9 mouse cellular contexts compared by ENCODE assay signal in the genomic region with DNA sequence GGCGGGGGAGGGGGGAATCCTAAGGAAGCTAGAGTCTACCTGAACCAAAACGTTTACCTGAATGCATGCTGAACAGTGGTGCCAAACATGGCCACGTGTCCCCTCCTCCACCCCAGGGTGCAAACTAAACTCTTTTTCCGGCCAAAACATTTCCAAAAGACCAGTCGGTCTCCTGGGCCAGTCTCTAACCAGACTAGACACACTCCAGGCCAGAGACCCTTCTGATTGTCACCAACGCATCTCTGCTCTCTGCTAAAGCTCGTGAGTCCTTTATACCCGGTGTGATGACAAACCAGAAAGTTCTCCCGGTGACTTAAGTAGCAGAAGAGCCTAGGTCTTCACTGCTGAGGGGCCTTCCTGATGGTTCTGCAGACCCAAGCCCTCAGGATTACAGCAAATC. TPM values are rescaled to one million over a fixed set of nuclear protein-coding genes. Genes with fewer than 3 reads are reported as not detected.
DNase-seq lines count a peak whose midpoint lies in the region; ATAC-seq and TF ChIP-seq lines count a peak whose summit lies in the region.
"Had no signal": no experiment of that assay in that cellular context is flagged by ENCODE, and none has a peak within 500 bp of the region (broad histone marks: within the 10 kb centered on the region; RNA-seq: fewer than 3 reads in every experiment).

No protein-coding gene starts in this region.

- peak overlapping the region; percentile 94 for H3K4me2 ChIP-seq in limb, embryonic 14.5 days (replicated peaks; ENCODE audit: low read depth, low read length, severe bottlenecking)
- H3K4me2 ChIP-seq in stomach, embryonic 16.5 days (ENCODE audit: low read depth, low read length) = peak overlapping the region; percentile 90

- peak overlapping the region; percentile 100 for H3K9ac ChIP-seq in limb, embryonic 14.5 days (ENCODE audit: low read depth, low read length, severe bottlenecking)
- peak overlapping the region; percentile 100 for H3K9ac ChIP-seq in stomach, embryonic 16.5 days (ENCODE audit: low read length)

- H3K27me3 ChIP-seq in erythroblast, embryonic 14.5 days (ENCODE audit: control insufficient read depth) = peaks cover 3% of the 10 kb centered on the region; the same call in 1 of the 2 replicates
- H3K27me3 ChIP-seq in megakaryocyte, embryonic 14.5 days (replicated peaks) = no peaks in the 10 kb centered on the region
- H3K27me3 ChIP-seq in limb, embryonic 14.5 days (ENCODE audit: control insufficient read depth, insufficient read depth, low read length) = no peaks in the 10 kb centered on the region
- no peaks in the 10 kb centered on the region for H3K27me3 ChIP-seq in stomach, embryonic 16.5 days (ENCODE audit: control insufficient read depth, insufficient read depth, low read length)

- H3K27ac ChIP-seq in limb, embryonic 14.5 days (replicated peaks; ENCODE audit: low read depth, low read length) = no peak overlapping the region
- H3K27ac ChIP-seq in stomach, embryonic 16.5 days (ENCODE audit: low read length) = peak overlapping the region; percentile 100

- no peak for DNase-seq in limb, embryonic 14.5 days (ENCODE audit: low spot score)
- DNase-seq in thymus, postnatal 36 days = no peak
- DNase-seq in left cerebral cortex, postnatal 14 days (ENCODE audit: low spot score in 2 of 2) = no peak
- DNase-seq: kidney, adult 9 months had no signal

- H3K36me3 ChIP-seq in erythroblast, embryonic 14.5 days (ENCODE audit: control insufficient read depth) = peaks cover 35% of the 10 kb centered on the region
- H3K36me3 ChIP-seq in megakaryocyte, embryonic 14.5 days (replicated peaks; ENCODE audit: low read length) = peaks cover 47% of the 10 kb centered on the region
- H3K36me3 ChIP-seq in limb, embryonic 14.5 days (ENCODE audit: control insufficient read depth, insufficient read depth, low read length) = peaks cover 42% of the 10 kb centered on the region
- peaks cover 18% of the 10 kb centered on the region for H3K36me3 ChIP-seq in stomach, embryonic 16.5 days (ENCODE audit: control insufficient read depth, insufficient read depth, low read length)

- peaks cover 66% of the 10 kb centered on the region for H3K4me1 ChIP-seq in erythroblast, embryonic 14.5 days (ENCODE audit: control insufficient read depth)
- H3K4me1 ChIP-seq in megakaryocyte, embryonic 14.5 days = peaks cover 76% of the 10 kb centered on the region
- peaks cover 40% of the 10 kb centered on the region for H3K4me1 ChIP-seq in limb, embryonic 14.5 days (ENCODE audit: control insufficient read depth, insufficient read depth, low read length)
- H3K4me1 ChIP-seq in stomach, embryonic 16.5 days (ENCODE audit: control insufficient read depth, insufficient read depth, low read length) = peaks cover 50% of the 10 kb centered on the region

- no peaks in the 10 kb centered on the region for H3K9me3 ChIP-seq in erythroblast, embryonic 14.5 days (ENCODE audit: control insufficient read depth, low read length)
- no peaks in the 10 kb centered on the region for H3K9me3 ChIP-seq in megakaryocyte, embryonic 14.5 days
- no peaks in the 10 kb centered on the region for H3K9me3 ChIP-seq in limb, embryonic 14.5 days (ENCODE audit: control insufficient read depth, low read length)
- no peaks in the 10 kb centered on the region for H3K9me3 ChIP-seq in stomach, embryonic 16.5 days (replicated peaks; ENCODE audit: control insufficient read depth, low read length)

- TF ChIP-seq POLR2A in limb, embryonic 14.5 days (IDR thresholded peaks at IDR 0.05; ENCODE audit: borderline replicate concordance, extremely low read depth, insufficient read depth, insufficient read length) = no peak

- 54% methylated on average over 9 of the region's 9 CpGs for WGBS in limb, embryonic 14.5 days
- 32% methylated on average over 9 of the region's 9 CpGs for WGBS in stomach, embryonic 16.5 days

- ATAC-seq in erythroblast, adult 5-6 weeks (replicated peaks; ENCODE audit: low FRiP score, poor library complexity, severe bottlenecking) = no peak
- ATAC-seq in megakaryocyte, adult 5-6 weeks (ENCODE audit: poor library complexity, severe bottlenecking) = no peak
- ATAC-seq in limb, embryonic 14.5 days (ENCODE audit: low FRiP score, low read depth) = no peak
- ATAC-seq in stomach, embryonic 16.5 days (ENCODE audit: insufficient read depth, low FRiP score) = no peak

- H3K4me3 ChIP-seq in erythroblast, embryonic 14.5 days (replicated peaks) = peak overlapping the region; percentile 77
- peak overlapping the region; percentile 94 for H3K4me3 ChIP-seq in megakaryocyte, embryonic 14.5 days (replicated peaks)
- H3K4me3 ChIP-seq in limb, embryonic 14.5 days (replicated peaks; ENCODE audit: low read length) = peak overlapping the region; percentile 98
- H3K4me3 ChIP-seq in stomach, embryonic 16.5 days (replicated peaks; ENCODE audit: low read length) = peak overlapping the region; percentile 91

- intact Hi-C loops in left cerebral cortex, postnatal 14 days (cut with DNase I) = no loop called here

RNA-seq across cellular contexts. Expression of gene Ptov1, which starts 1.8 kb away (rescaled TPM):
- polyA plus RNA-seq in erythroblast, embryonic 14.5 days (2012) = 7.3 and 8.9 TPM in 2 replicates
- total RNA-seq in erythroblast, adult 5-6 weeks (2015; ENCODE audit: low replicate concordance) = 6.9 and 8.1 TPM in 2 replicates
- total RNA-seq in erythroblast, adult 5-6 weeks (2017; ENCODE audit: low replicate concordance) = 8.8 and 12.1 TPM in 2 replicates
- polyA plus RNA-seq in megakaryocyte, embryonic 14.5 days (2012; ENCODE audit: insufficient read depth, low replicate concordance) = 191 and 368 TPM in 2 replicates
- 21.3 and 29.0 TPM in 2 replicates for total RNA-seq in megakaryocyte, adult 5-6 weeks (2015)
- 5.9 and 8.7 TPM in 2 replicates for total RNA-seq in megakaryocyte, adult 5-6 weeks (2017)
- polyA plus RNA-seq in limb, embryonic 14.5 days (2012; rRNA removed) = 751 and 1,065 TPM in 2 replicates
- polyA plus RNA-seq in limb, embryonic 14.5 days (2014; fragmentation: Nextera tagmentation; extraction: Ambion mirVana) = 471 and 513 TPM in 2 replicates
- 150 and 156 TPM in 2 replicates for polyA plus RNA-seq in stomach, embryonic 16.5 days (2015; fragmentation: Nextera tagmentation; extraction: Ambion mirVana)
- 100 to 1,000 TPM; 263 to 271 TPM for total RNA-seq in left cerebral cortex, postnatal 14 days (2021)

RNA-seq across cellular contexts. Expression of gene Pnkp, which starts 10.9 kb away (rescaled TPM):
- polyA plus RNA-seq in erythroblast, embryonic 14.5 days (2012) = 4.5 and 5.5 TPM in 2 replicates
- total RNA-seq in erythroblast, adult 5-6 weeks (2015; ENCODE audit: low replicate concordance) = 17.3 and 43.3 TPM in 2 replicates
- 26.8 and 32.5 TPM in 2 replicates for total RNA-seq in erythroblast, adult 5-6 weeks (2017; ENCODE audit: low replicate concordance)
- 30.0 and 36.4 TPM in 2 replicates for polyA plus RNA-seq in megakaryocyte, embryonic 14.5 days (2012; ENCODE audit: insufficient read depth, low replicate concordance)
- total RNA-seq in megakaryocyte, adult 5-6 weeks (2015) = 75.1 and 89.7 TPM in 2 replicates
- 109 and 129 TPM in 2 replicates for total RNA-seq in megakaryocyte, adult 5-6 weeks (2017)
- polyA plus RNA-seq in limb, embryonic 14.5 days (2012; rRNA removed) = 28.7 and 32.0 TPM in 2 replicates
- 23.8 and 26.6 TPM in 2 replicates for polyA plus RNA-seq in limb, embryonic 14.5 days (2014; fragmentation: Nextera tagmentation; extraction: Ambion mirVana)
- 32.6 and 34.8 TPM in 2 replicates for polyA plus RNA-seq in stomach, embryonic 16.5 days (2015; fragmentation: Nextera tagmentation; extraction: Ambion mirVana)
- total RNA-seq in left cerebral cortex, postnatal 14 days (2021) = 10 to 100 TPM; 26.1 to 28.7 TPM

RNA-seq across cellular contexts. Expression of gene Tbc1d17, which starts 18.9 kb away (rescaled TPM):
- polyA plus RNA-seq in erythroblast, embryonic 14.5 days (2012) = 7.7 and 10.0 TPM in 2 replicates
- 15.8 and 21.3 TPM in 2 replicates for total RNA-seq in erythroblast, adult 5-6 weeks (2015; ENCODE audit: low replicate concordance)
- 33.6 and 77.5 TPM in 2 replicates for total RNA-seq in erythroblast, adult 5-6 weeks (2017; ENCODE audit: low replicate concordance)
- polyA plus RNA-seq in megakaryocyte, embryonic 14.5 days (2012; ENCODE audit: insufficient read depth, low replicate concordance) = 44.5 TPM in 2 replicates
- 12.5 and 17.6 TPM in 2 replicates for total RNA-seq in megakaryocyte, adult 5-6 weeks (2015)
- total RNA-seq in megakaryocyte, adult 5-6 weeks (2017) = 13.0 and 14.8 TPM in 2 replicates
- polyA plus RNA-seq in limb, embryonic 14.5 days (2012; rRNA removed) = 86.0 and 103 TPM in 2 replicates
- 76.0 and 81.7 TPM in 2 replicates for polyA plus RNA-seq in limb, embryonic 14.5 days (2014; fragmentation: Nextera tagmentation; extraction: Ambion mirVana)
- polyA plus RNA-seq in stomach, embryonic 16.5 days (2015; fragmentation: Nextera tagmentation; extraction: Ambion mirVana) = 71.7 and 74.1 TPM in 2 replicates
- total RNA-seq in left cerebral cortex, postnatal 14 days (2021) = 10 to 100 TPM; 48.3 to 58.7 TPM

RNA-seq across cellular contexts. Expression of gene Akt1s1, which starts 19.0 kb away (rescaled TPM):
- 33.5 and 36.8 TPM in 2 replicates for polyA plus RNA-seq in erythroblast, embryonic 14.5 days (2012)
- 6.5 and 7.1 TPM in 2 replicates for total RNA-seq in erythroblast, adult 5-6 weeks (2015; ENCODE audit: low replicate concordance)
- total RNA-seq in erythroblast, adult 5-6 weeks (2017; ENCODE audit: low replicate concordance) = 19.7 and 43.3 TPM in 2 replicates
- polyA plus RNA-seq in megakaryocyte, embryonic 14.5 days (2012; ENCODE audit: insufficient read depth, low replicate concordance) = 372 and 2,506 TPM in 2 replicates
- 4.7 and 6.5 TPM in 2 replicates for total RNA-seq in megakaryocyte, adult 5-6 weeks (2015)
- total RNA-seq in megakaryocyte, adult 5-6 weeks (2017) = 8.0 and 9.6 TPM in 2 replicates
- 179 and 270 TPM in 2 replicates for polyA plus RNA-seq in limb, embryonic 14.5 days (2012; rRNA removed)
- polyA plus RNA-seq in limb, embryonic 14.5 days (2014; fragmentation: Nextera tagmentation; extraction: Ambion mirVana) = 66.1 and 70.5 TPM in 2 replicates
- 73.5 and 83.1 TPM in 2 replicates for polyA plus RNA-seq in stomach, embryonic 16.5 days (2015; fragmentation: Nextera tagmentation; extraction: Ambion mirVana)
- 10 to 100 TPM; 80.8 to 81.1 TPM for total RNA-seq in left cerebral cortex, postnatal 14 days (2021)

RNA-seq across cellular contexts. Expression of gene Med25, which starts 24.7 kb away (rescaled TPM):
- polyA plus RNA-seq in erythroblast, embryonic 14.5 days (2012) = 46.3 and 51.9 TPM in 2 replicates
- total RNA-seq in erythroblast, adult 5-6 weeks (2015; ENCODE audit: low replicate concordance) = 6.5 and 8.4 TPM in 2 replicates
- 3.2 and 5.3 TPM in 2 replicates for total RNA-seq in erythroblast, adult 5-6 weeks (2017; ENCODE audit: low replicate concordance)
- polyA plus RNA-seq in megakaryocyte, embryonic 14.5 days (2012; ENCODE audit: insufficient read depth, low replicate concordance) = 249 and 952 TPM in 2 replicates
- 19.4 and 23.7 TPM in 2 replicates for total RNA-seq in megakaryocyte, adult 5-6 weeks (2015)
- 8.6 and 9.0 TPM in 2 replicates for total RNA-seq in megakaryocyte, adult 5-6 weeks (2017)
- polyA plus RNA-seq in limb, embryonic 14.5 days (2012; rRNA removed) = 142 and 181 TPM in 2 replicates
- polyA plus RNA-seq in limb, embryonic 14.5 days (2014; fragmentation: Nextera tagmentation; extraction: Ambion mirVana) = 69.1 and 73.5 TPM in 2 replicates
- polyA plus RNA-seq in stomach, embryonic 16.5 days (2015; fragmentation: Nextera tagmentation; extraction: Ambion mirVana) = 89.9 and 94.0 TPM in 2 replicates
- total RNA-seq in left cerebral cortex, postnatal 14 days (2021) = 100 to 1,000 TPM in 1 of 2 experiments, 10 to 100 TPM in 1; 92.5 to 103 TPM

Comparison
In these comparisons a context has a peak if more than half of its experiments do, and no peak if none do; other contexts are left out.
1. RNA of gene Ptov1, which starts 1.8 kb away (polyA plus RNA-seq): 471 to 1,065 TPM in limb, embryonic 14.5 days, 191 to 368 TPM in megakaryocyte, embryonic 14.5 days and 150 to 156 TPM in stomach, embryonic 16.5 days; 7.3 to 8.9 TPM in erythroblast, embryonic 14.5 days; every median in the first group is over 10 times any median in the second.
2. Peak in every context shown above with its lines, with median percentiles within 50 percentile points of each other: H3K4me3 ChIP-seq.